Mouse (Mus musculus) granulocyte monocyte progenitor cell, adult 5-6 weeks (primary cell): ENCODE results near the gene Glrx. TPM values are rescaled to one million over a fixed set of nuclear protein-coding genes. Genes with fewer than 3 reads are reported as not detected.
"Not testable (repeated sequence)": the region's sequence is repeated elsewhere in the genome, so short reads cannot be mapped to it uniquely, and the experiment has no call there.

ENCODE experiments used
- ATAC-seq: replicated peaks from 2 replicates; pipeline ENCODE4 v1.8.0; 2016; ENCODE audit warnings: mild to moderate bottlenecking, moderate TSS enrichment, inconsistent platforms; ENCODE audit not compliant: poor library complexity, severe bottlenecking
- total RNA-seq, 2 experiments: library from RNA; stranded (forward) in 1 of 2; stranded (reverse) in 1 of 2; fragments of 200-712, 200-1000 nt in 1 of 2; fragments of >200 nt in 1 of 2; fragmentation: Nextera tagmentation in 1 of 2; gene quantifications; 2 replicates each; pipeline ENCODE4 v1.2.3; 2014 to 2017

Gene Glrx
- total RNA-seq, 2 experiments from 2014 or later: 142 to 158 TPM

GRCm38 (mm10) chr13:75832697-75833096 lies 7.0 kb upstream of the Glrx start:
- ATAC-seq: peak; percentile 67

- ATAC-seq: 0 out of 2 replicates have a peak, but pooled peaks have one; percentile 24
These were observed 6.2 kb upstream of the Glrx start for GRCm38 (mm10) chr13:75833499-75833898.

- no peak for ATAC-seq
These were observed 4.2 kb upstream of the Glrx start for GRCm38 (mm10) chr13:75835461-75835860.

GRCm38 (mm10) chr13:75838506-75838905 lies 1.2 kb upstream of the Glrx start:
- no peak for ATAC-seq

GRCm38 (mm10) chr13:75840752-75841285 lies 1.2 kb downstream of the Glrx start:
- no peak for ATAC-seq

GRCm38 (mm10) chr13:75841950-75842349 lies 2.3 kb downstream of the Glrx start:
- ATAC-seq: no peak

GRCm38 (mm10) chr13:75843331-75843730 lies 3.7 kb downstream of the Glrx start:
- ATAC-seq: no peak

- peak; percentile 22 for ATAC-seq
These were observed 4.5 kb downstream of the Glrx start for GRCm38 (mm10) chr13:75843993-75844683.

- ATAC-seq: peak; percentile 18; the same call in 1 of the 2 replicates
These were observed 5.3 kb downstream of the Glrx start for GRCm38 (mm10) chr13:75844833-75845518.

- ATAC-seq: peak; percentile 76
These were observed 6.0 kb downstream of the Glrx start for GRCm38 (mm10) chr13:75845519-75846166.

GRCm38 (mm10) chr13:75847027-75847426 lies 7.4 kb downstream of the Glrx start:
- no peak for ATAC-seq

GRCm38 (mm10) chr13:75852027-75852426 lies 12.4 kb downstream of the Glrx start:
- ATAC-seq: no peak

GRCm38 (mm10) chr13:75853118-75853517 lies 13.4 kb downstream of the Glrx start:
- ATAC-seq: no peak

GRCm38 (mm10) chr13:75859264-75859844 lies 19.7 kb downstream of the Glrx start:
- no peak for ATAC-seq

- no peak for ATAC-seq
These were observed 26.0 kb downstream of the Glrx start for GRCm38 (mm10) chr13:75865486-75866184.

GRCm38 (mm10) chr13:75867876-75868275 lies 28.2 kb downstream of the Glrx start:
- ATAC-seq: no peak

- ATAC-seq: no peak
These were observed 35.1 kb downstream of the Glrx start for GRCm38 (mm10) chr13:75874608-75875376.

GRCm38 (mm10) chr13:75876188-75876587 lies 36.5 kb downstream of the Glrx start:
- ATAC-seq: not testable (repeated sequence)

- no peak for ATAC-seq
These were observed 36.9 kb downstream of the Glrx start for GRCm38 (mm10) chr13:75876592-75876991.
